Mouse (Mus musculus) adrenal gland, postnatal 10 days (tissue): ENCODE results near the gene Shq1. TPM values are rescaled to one million over a fixed set of nuclear protein-coding genes. Genes with fewer than 3 reads are reported as not detected.
A peak's percentile ranks its signal among the peaks of the same experiment; 100 is the strongest.

ENCODE experiments used
- DNase-seq: peaks from one replicate; pipeline ENCODE4 v3.0.0; 2021; ENCODE audit warnings: mixed read lengths
- long read RNA-seq, 2 experiments: library from polyadenylated mRNA; stranded (forward); transcript quantifications; one replicate each; pipeline ENCODE4 v2.0.0; 2021
- total RNA-seq, 2 experiments: library from RNA; stranded (reverse); gene quantifications; 2 replicates each; pipeline ENCODE4 v1.2.3; 2021

Gene Shq1
- 1 to 10 TPM; 9.0 to 9.4 TPM for total RNA-seq
- long read RNA-seq, experiment 1, transcript Shq1-204 (11 exons, 1,990 nt) = major isoform, 26 of 34 reads
- long read RNA-seq, experiment 1, partial matches to known transcripts = 0 of 34 reads
- long read RNA-seq, experiment 1, other reads (novel, unspliced or antisense) = 7 of 34 reads
- long read RNA-seq, experiment 2, transcript Shq1-204 (11 exons, 1,990 nt) = major isoform, 10 of 11 reads
- long read RNA-seq, experiment 2, partial matches to known transcripts = 1 of 11 reads
- long read RNA-seq, experiment 2, other reads (novel, unspliced or antisense) = 0 of 11 reads

- DNase-seq = peak; percentile 93
Observed at GRCm38 (mm10) chr6:100670880-100671344, at the start of gene Shq1. TSS of gene Shq1 (minus strand) at chr6:100671157.

- DNase-seq = no peak
Observed at GRCm38 (mm10) chr6:100720098-100720501, 49.1 kb upstream of the Shq1 start.

GRCm38 (mm10) chr6:100716817-100717216 lies 45.9 kb upstream of the Shq1 start:
- DNase-seq = no peak

- DNase-seq = no peak
Observed at GRCm38 (mm10) chr6:100716152-100716551, 45.2 kb upstream of the Shq1 start.

GRCm38 (mm10) chr6:100715296-100715828 lies 44.4 kb upstream of the Shq1 start:
- no peak for DNase-seq

GRCm38 (mm10) chr6:100710866-100711265 lies 39.9 kb upstream of the Shq1 start:
- no peak for DNase-seq

- no peak for DNase-seq
Observed at GRCm38 (mm10) chr6:100710170-100710569, 39.2 kb upstream of the Shq1 start.

- DNase-seq = peak; percentile 59
Observed at GRCm38 (mm10) chr6:100709483-100709882, 38.5 kb upstream of the Shq1 start.

GRCm38 (mm10) chr6:100708996-100709395 lies 38.0 kb upstream of the Shq1 start:
- DNase-seq = no peak

- no peak for DNase-seq
Observed at GRCm38 (mm10) chr6:100708248-100708647, 37.3 kb upstream of the Shq1 start.

- DNase-seq = no peak
Observed at GRCm38 (mm10) chr6:100707557-100707956, 36.6 kb upstream of the Shq1 start.

- DNase-seq = no peak
Observed at GRCm38 (mm10) chr6:100706861-100707260, 35.9 kb upstream of the Shq1 start.

GRCm38 (mm10) chr6:100705366-100705811 lies 34.4 kb upstream of the Shq1 start:
- no peak for DNase-seq

GRCm38 (mm10) chr6:100704574-100705365 lies 33.8 kb upstream of the Shq1 start, which contains the start of gene Gxylt2:
TSS of gene Gxylt2 (plus strand) at chr6:100704734.
- DNase-seq = peak; percentile 53

- DNase-seq = no peak
Observed at GRCm38 (mm10) chr6:100704197-100704573, 33.2 kb upstream of the Shq1 start.

GRCm38 (mm10) chr6:100700774-100701173 lies 29.8 kb upstream of the Shq1 start:
- DNase-seq = no peak

GRCm38 (mm10) chr6:100699986-100700385 lies 29.0 kb upstream of the Shq1 start:
- DNase-seq = no peak

GRCm38 (mm10) chr6:100686341-100686740 lies 15.4 kb upstream of the Shq1 start:
- no peak for DNase-seq

GRCm38 (mm10) chr6:100678636-100679035 lies 7.7 kb upstream of the Shq1 start:
- DNase-seq = no peak

GRCm38 (mm10) chr6:100676461-100676860 lies 5.5 kb upstream of the Shq1 start:
- no peak for DNase-seq

- DNase-seq = no peak
Observed at GRCm38 (mm10) chr6:100674974-100675373, 4.0 kb upstream of the Shq1 start.

- no peak for DNase-seq
Observed at GRCm38 (mm10) chr6:100671401-100671800, 444 bp upstream of the Shq1 start.

GRCm38 (mm10) chr6:100670370-100670841 lies 551 bp downstream of the Shq1 start:
- DNase-seq = peak; percentile 74
